Mouse (Mus musculus) MEL (cell line): ENCODE measurements around the gene Nsg1. TPM values are rescaled to one million over a fixed set of nuclear protein-coding genes. Genes with fewer than 3 reads are reported as not detected.

Source experiments
- DNase-seq: peaks from one replicate; pipeline ENCODE4 v3.0.0; 2011; ENCODE audit warnings: low read depth, low spot score
- H3K27ac ChIP-seq: 2 replicates; pipeline ENCODE4 v1.5.1; 2012; ENCODE audit warnings: low read depth, mild to moderate bottlenecking, control low read depth, low read length, moderate library complexity; ENCODE audit not compliant: control insufficient read depth
- H3K27me3 ChIP-seq, 2 experiments: fragments of 150-350 bp in 1 of 2; sonication (generic) in 1 of 2; 2 replicates each; pipeline ENCODE4 v1.6.1; 2012; ENCODE audit warnings: low read length in 2 of 2, mild to moderate bottlenecking in 2 of 2, improper control_type of control experiment in 1 of 2, moderate library complexity in 1 of 2; ENCODE audit not compliant: insufficient read depth in 2 of 2, control insufficient read depth in 1 of 2
- H3K36me3 ChIP-seq, 2 experiments: 2 replicates each; pipeline ENCODE4 v1.6.1; 2012 to 2014; ENCODE audit warnings: low read length in 2 of 2, improper control_type of control experiment in 1 of 2, inconsistent platforms in 1 of 2, mild to moderate bottlenecking in 1 of 2; ENCODE audit not compliant: insufficient read depth in 2 of 2, control insufficient read depth in 1 of 2
- H3K4me1 ChIP-seq, 2 experiments: fragments of 150-350 bp in 1 of 2; sonication (generic) in 1 of 2; 2 replicates each; pipeline ENCODE4 v1.6.1; 2012; ENCODE audit warnings: low read length in 2 of 2, improper control_type of control experiment in 1 of 2, mild to moderate bottlenecking in 1 of 2; ENCODE audit not compliant: insufficient read depth in 2 of 2, control insufficient read depth in 1 of 2
- H3K4me3 ChIP-seq, 2 experiments: fragments of 150-350 bp in 1 of 2; sonication (generic) in 1 of 2; 2 replicates each; pipeline ENCODE4 v1.5.1; 2012; ENCODE audit warnings: low read depth in 2 of 2, low read length in 2 of 2, mild to moderate bottlenecking in 2 of 2, moderate library complexity in 2 of 2, control low read depth in 1 of 2, improper control_type of control experiment in 1 of 2; ENCODE audit not compliant: control insufficient read depth in 1 of 2, insufficient read depth in 1 of 2
- H3K79me2 ChIP-seq: 2 replicates; pipeline ENCODE4 v1.6.1; 2012; ENCODE audit warnings: mild to moderate bottlenecking, low read length, moderate library complexity; ENCODE audit not compliant: control insufficient read depth, poor library complexity, insufficient read depth
- H3K9ac ChIP-seq: 2 replicates; pipeline ENCODE4 v1.6.1; 2012; ENCODE audit warnings: low read depth, mild to moderate bottlenecking, control low read depth, low read length, moderate library complexity; ENCODE audit not compliant: control insufficient read depth, poor library complexity, severe bottlenecking
- H3K9me3 ChIP-seq: fragments of 150-350 bp; sonication (generic); replicated peaks from 2 replicates; pipeline ENCODE4 v1.6.1; 2012; ENCODE audit warnings: mild to moderate bottlenecking, low read length, improper control_type of control experiment, moderate library complexity; ENCODE audit not compliant: insufficient read depth
- BHLHE40 ChIP-seq: IDR thresholded peaks from 2 replicates; pipeline ENCODE4 v1.6.1; 2012; ENCODE audit warnings: low read depth, mild to moderate bottlenecking, inconsistent platforms, low read length, improper control_type of control experiment, borderline replicate concordance
- ELF1 ChIP-seq: IDR thresholded peaks from 2 replicates; pipeline ENCODE4 v1.6.1; 2014; ENCODE audit warnings: low read depth, mild to moderate bottlenecking, inconsistent platforms, low read length, improper control_type of control experiment, moderate library complexity
- EP300 ChIP-seq, 2 experiments: IDR thresholded peaks; 2 replicates each; pipeline ENCODE4 v1.6.1; 2011; ENCODE audit warnings: improper control_type of control experiment in 2 of 2, low read length in 2 of 2, low read depth in 1 of 2, mild to moderate bottlenecking in 1 of 2
- GATA1 ChIP-seq: IDR thresholded peaks from 2 replicates; pipeline ENCODE4 v1.6.1; 2011; ENCODE audit warnings: low read depth, low read length, improper control_type of control experiment
- JUND ChIP-seq: IDR thresholded peaks from 2 replicates; pipeline ENCODE4 v1.6.1; 2011; ENCODE audit warnings: low read depth, mild to moderate bottlenecking, improper control_type of control experiment, low read length
- MAFK ChIP-seq: IDR thresholded peaks from 2 replicates; pipeline ENCODE4 v1.6.1; 2011; ENCODE audit warnings: low read depth, mild to moderate bottlenecking, low read length, improper control_type of control experiment, borderline replicate concordance
- MXI1 ChIP-seq: IDR thresholded peaks from 2 replicates; pipeline ENCODE4 v1.6.1; 2011; ENCODE audit warnings: mild to moderate bottlenecking, low read depth, low read length, improper control_type of control experiment
- NELFE ChIP-seq: IDR thresholded peaks from 2 replicates; pipeline ENCODE4 v1.6.1; 2011; ENCODE audit warnings: low read depth, low read length, improper control_type of control experiment
- NRF1 ChIP-seq: IDR thresholded peaks from 2 replicates; pipeline ENCODE4 v1.6.1; 2014; ENCODE audit warnings: low read depth, mild to moderate bottlenecking, inconsistent platforms, low read length, improper control_type of control experiment, moderate library complexity; ENCODE audit not compliant: poor library complexity, insufficient read depth, severe bottlenecking
- POLR2AphosphoS2 ChIP-seq: IDR thresholded peaks from 2 replicates; pipeline ENCODE4 v1.6.1; 2011; ENCODE audit warnings: low read length, improper control_type of control experiment
- POLR2AphosphoS5 ChIP-seq: IDR thresholded peaks from 2 replicates; pipeline ENCODE4 v1.6.1; 2012; ENCODE audit warnings: low read depth, borderline replicate concordance, mild to moderate bottlenecking, inconsistent platforms, low read length, moderate library complexity, mixed read lengths
- RCOR1 ChIP-seq: IDR thresholded peaks from 2 replicates; pipeline ENCODE4 v1.6.1; 2012; ENCODE audit warnings: low read depth, mild to moderate bottlenecking, inconsistent platforms, low read length, improper control_type of control experiment
- SIN3A ChIP-seq: IDR thresholded peaks from 2 replicates; pipeline ENCODE4 v1.6.1; 2012; ENCODE audit warnings: low read length, improper control_type of control experiment, inconsistent platforms
- TBP ChIP-seq: IDR thresholded peaks from 2 replicates; pipeline ENCODE4 v1.8.0; 2011; ENCODE audit warnings: low read depth, low read length, improper control_type of control experiment
- ZC3H11A ChIP-seq: IDR thresholded peaks from 2 replicates; pipeline ENCODE4 v1.6.1; 2012; ENCODE audit warnings: low read depth, mild to moderate bottlenecking, inconsistent platforms, low read length, improper control_type of control experiment
- ZKSCAN1 ChIP-seq: IDR thresholded peaks from 2 replicates; pipeline ENCODE4 v1.6.1; 2012; ENCODE audit warnings: low read depth, mild to moderate bottlenecking, inconsistent platforms, low read length, improper control_type of control experiment, moderate library complexity
- ZMIZ1 ChIP-seq: IDR thresholded peaks from 2 replicates; pipeline ENCODE4 v1.6.1; 2012; ENCODE audit warnings: low read depth, mild to moderate bottlenecking, inconsistent platforms, low read length, improper control_type of control experiment, moderate library complexity
- ZNF384 ChIP-seq: IDR thresholded peaks from 2 replicates; pipeline ENCODE4 v1.6.1; 2012; ENCODE audit warnings: low read depth, mild to moderate bottlenecking, inconsistent platforms, low read length, improper control_type of control experiment
- polyA plus RNA-seq, 2 experiments: library from polyadenylated mRNA; stranded (reverse) in 1 of 2; unstranded in 1 of 2; fragments of >175 nt in 1 of 2; fragments of >200 nt in 1 of 2; gene quantifications; 2 replicates each; pipeline versions ENCODE4 v1.2.1 to v1.2.4; 2012; ENCODE audit warnings: low replicate concordance in 2 of 2, low read depth in 1 of 2; ENCODE audit not compliant: insufficient read length in 2 of 2, insufficient read depth in 1 of 2, missing spikeins in 1 of 2
- total RNA-seq: library from RNA; depleted of rRNA; stranded (reverse); fragments of 300-350 nt; gene quantifications from 2 replicates; pipeline ENCODE4 v1.2.3, GENCODE M21; 2012

Nsg1 gene
- total and polyA plus RNA-seq, 3 experiments: 0.12 to 0.18 TPM; not detected in 1

- TF ChIP-seq TBP (no peak), ELF1 (no peak), RCOR1 (no peak), EP300 (IDR thresholded peaks at IDR 0.05; ENCODE audit: low read depth in 1 of 2, low read length in 2 of 2) (no peak), NRF1 (no peak), JUND (no peak), MXI1 (no peak), ZMIZ1 (no peak), POLR2AphosphoS2 (no peak), ZC3H11A (no peak), ZKSCAN1 (no peak), SIN3A (no peak), MAFK (no peak), BHLHE40 (no peak), GATA1 (no peak)
- TF ChIP-seq, all 39 proteins: peak for 0
- no peak for DNase-seq
- Histone ChIP-seq H3K27me3 (no peaks in the 10 kb centered on the region), H3K4me1 (no peaks in the 10 kb centered on the region), H3K4me3 (no peak overlapping the region), H3K9ac (no peak overlapping the region), H3K36me3 (no peaks in the 10 kb centered on the region; a peak in 1 of 4 replicates), H3K9me3 (no peaks in the 10 kb centered on the region), H3K27ac (no peak overlapping the region), H3K79me2 (no peaks in the 10 kb centered on the region)
Observed at GRCm38 (mm10) chr5:38094331-38094730, 65.4 kb downstream of the Nsg1 start.

- no peaks in the 10 kb centered on the region for H3K4me1 ChIP-seq
- no peak for DNase-seq
- TF ChIP-seq ZNF384: no peak
- no peak for TF ChIP-seq POLR2AphosphoS5
- no peak for TF ChIP-seq NELFE
- 0 out of 2 replicates have a peak, but pooled peaks have one; percentile 38 for TF ChIP-seq MAFK
- no peaks in the 10 kb centered on the region for H3K79me2 ChIP-seq
- H3K36me3 ChIP-seq: no peaks in the 10 kb centered on the region
- no peaks in the 10 kb centered on the region for H3K27me3 ChIP-seq
- H3K4me3 ChIP-seq: no peak overlapping the region
- H3K9ac ChIP-seq: no peak overlapping the region
- no peak overlapping the region for H3K27ac ChIP-seq
- no peaks in the 10 kb centered on the region for H3K9me3 ChIP-seq
Observed at GRCm38 (mm10) chr5:38091966-38092304, 67.8 kb downstream of the Nsg1 start.
